Mouse (Mus musculus): ENCODE measurements around the gene Wbp2nl. TPM values are rescaled to one million over a fixed set of nuclear protein-coding genes. Genes with fewer than 3 reads are reported as not detected.

The Wbp2nl gene
- total and polyA plus RNA-seq, 2 experiments from 2014 or later, result 0.42 to 1.00 TPM

GRCm38 (mm10) chr15:82268185-82268584 is 30.6 kb upstream of the Wbp2nl start:
- H3K9ac ChIP-seq, result no peak overlapping the region; the same call in 1 of the 2 replicates

GRCm38 (mm10) chr15:82268783-82269182 is 30.0 kb upstream of the Wbp2nl start:
- TF ChIP-seq CTCF (IDR thresholded peaks at IDR 0.05; ENCODE audit: low read depth), result no peak
- H3K4me3 ChIP-seq (ENCODE audit: low read depth, low read length), result no peak overlapping the region
- ATAC-seq (peak; percentile 47), DNase-seq (no peak)
- no peak overlapping the region for H3K4me2 ChIP-seq (ENCODE audit: low read depth)
- H3K36me3 ChIP-seq (ENCODE audit: insufficient read depth), result no peaks in the 10 kb centered on the region
- H3K27me3 ChIP-seq (ENCODE audit: insufficient read depth, low read length), result peaks cover 3% of the 10 kb centered on the region; the same call in 1 of the 2 replicates
- WGBS, result 63% methylated on average over 9 of the region's 9 CpGs
- no peaks in the 10 kb centered on the region for H3K9me3 ChIP-seq (ENCODE audit: low read length)
- H3K27ac ChIP-seq (ENCODE audit: low read depth, low read length), result peak overlapping the region; percentile 50; the same call in 1 of the 2 replicates
- H3K4me1 ChIP-seq (ENCODE audit: insufficient read depth), result peaks cover 9% of the 10 kb centered on the region; the same call in 1 of the 2 replicates
- H3K9ac ChIP-seq, result no peak overlapping the region

More at GRCm38 (mm10) chr15:82268185-82268584, 30.6 kb upstream of the Wbp2nl start:
- no peak for TF ChIP-seq CTCF (IDR thresholded peaks at IDR 0.05; ENCODE audit: low read depth)
- peaks cover 3% of the 10 kb centered on the region; the same call in 1 of the 2 replicates for H3K27me3 ChIP-seq (ENCODE audit: insufficient read depth, low read length)
- 12% methylated on average over 3 of the region's 3 CpGs for whole genome bisulfite sequencing
- H3K4me2 ChIP-seq (ENCODE audit: low read depth), result no peak overlapping the region
- H3K4me1 ChIP-seq (ENCODE audit: insufficient read depth), result peaks cover 9% of the 10 kb centered on the region; the same call in 1 of the 2 replicates
- no peaks in the 10 kb centered on the region for H3K9me3 ChIP-seq (ENCODE audit: low read length)
- peak; percentile 73 for DNase-seq
- H3K4me3 ChIP-seq (ENCODE audit: low read depth, low read length), result no peak overlapping the region
- no peaks in the 10 kb centered on the region for H3K36me3 ChIP-seq (ENCODE audit: insufficient read depth)
- peak; percentile 68 for ATAC-seq
- peak overlapping the region; percentile 24; the same call in 1 of the 2 replicates for H3K27ac ChIP-seq (ENCODE audit: low read depth, low read length)

- H3K4me3 ChIP-seq (ENCODE audit: low read depth, low read length), result no peak overlapping the region
- 0% methylated on average over 5 of the region's 5 CpGs for WGBS
- peak; percentile 89 for DNase-seq
- peak; percentile 19; the same call in 1 of the 2 replicates for ATAC-seq
- H3K27me3 ChIP-seq (ENCODE audit: insufficient read depth, low read length), result peaks cover 3% of the 10 kb centered on the region; the same call in 1 of the 2 replicates
- peaks cover 18% of the 10 kb centered on the region; the same call in 1 of the 2 replicates for H3K4me1 ChIP-seq (ENCODE audit: insufficient read depth)
- no peaks in the 10 kb centered on the region for H3K36me3 ChIP-seq (ENCODE audit: insufficient read depth)
- no peak overlapping the region for H3K9ac ChIP-seq
- H3K27ac ChIP-seq (ENCODE audit: low read depth, low read length), result no peak overlapping the region
- H3K4me2 ChIP-seq (ENCODE audit: low read depth), result no peak overlapping the region
- peak; percentile 96 for TF ChIP-seq CTCF (IDR thresholded peaks at IDR 0.05; ENCODE audit: low read depth)
- no peaks in the 10 kb centered on the region for H3K9me3 ChIP-seq (ENCODE audit: low read length)
Measured at GRCm38 (mm10) chr15:82271201-82271600, 27.6 kb upstream of the Wbp2nl start.

GRCm38 (mm10) chr15:82272295-82272694 is 26.5 kb upstream of the Wbp2nl start:
- no peak for DNase-seq
- no peak overlapping the region for H3K4me3 ChIP-seq (ENCODE audit: low read depth, low read length)
- no peak overlapping the region for H3K9ac ChIP-seq

GRCm38 (mm10) chr15:82274593-82274926 is 24.2 kb upstream of the Wbp2nl start, which contains the start of gene Sept3:
Gene Sept3, plus strand, starts transcription at chr15:82274893.
- Histone ChIP-seq H3K9me3 (ENCODE audit: low read length) (no peaks in the 10 kb centered on the region), H3K4me3 (ENCODE audit: low read depth, low read length) (peak within 1 kb of the TSS; percentile 70), H3K36me3 (ENCODE audit: insufficient read depth) (peaks cover 17% of the 10 kb centered on the region), H3K4me2 (ENCODE audit: low read depth) (peak within 1 kb of the TSS; percentile 90), H3K9ac (peak within 1 kb of the TSS; percentile 93), H3K27me3 (ENCODE audit: insufficient read depth, low read length) (peaks cover 3% of the 10 kb centered on the region; the same call in 1 of the 2 replicates), H3K4me1 (ENCODE audit: insufficient read depth) (peaks cover 20% of the 10 kb centered on the region), H3K27ac (ENCODE audit: low read depth, low read length) (peak within 1 kb of the TSS; percentile 94)
- no peak for TF ChIP-seq CTCF (IDR thresholded peaks at IDR 0.05; ENCODE audit: low read depth)
- ATAC-seq, result no peak
- no peak for DNase-seq
- 30% methylated on average over 6 of the region's 6 CpGs for WGBS

More at GRCm38 (mm10) chr15:82272295-82272694, 26.5 kb upstream of the Wbp2nl start:
- Histone ChIP-seq H3K4me1 (ENCODE audit: insufficient read depth) (peaks cover 24% of the 10 kb centered on the region), H3K9me3 (ENCODE audit: low read length) (no peaks in the 10 kb centered on the region), H3K36me3 (ENCODE audit: insufficient read depth) (no peaks in the 10 kb centered on the region), H3K27ac (ENCODE audit: low read depth, low read length) (no peak overlapping the region), H3K4me2 (ENCODE audit: low read depth) (no peak overlapping the region), H3K27me3 (ENCODE audit: insufficient read depth, low read length) (peaks cover 3% of the 10 kb centered on the region; the same call in 1 of the 2 replicates)
- TF ChIP-seq CTCF (IDR thresholded peaks at IDR 0.05; ENCODE audit: low read depth), result no peak
- no peak for ATAC-seq
- 92% methylated on average over 6 of the region's 6 CpGs for WGBS

- Histone ChIP-seq H3K36me3 (ENCODE audit: insufficient read depth) (peaks cover 23% of the 10 kb centered on the region), H3K27me3 (ENCODE audit: insufficient read depth, low read length) (peaks cover 3% of the 10 kb centered on the region; the same call in 1 of the 2 replicates), H3K4me1 (ENCODE audit: insufficient read depth) (peaks cover 20% of the 10 kb centered on the region), H3K4me2 (ENCODE audit: low read depth) (peak overlapping the region; percentile 90), H3K9ac (peak overlapping the region; percentile 93), H3K27ac (ENCODE audit: low read depth, low read length) (peak overlapping the region; percentile 94), H3K9me3 (ENCODE audit: low read length) (no peaks in the 10 kb centered on the region), H3K4me3 (ENCODE audit: low read depth, low read length) (peak overlapping the region; percentile 70)
- DNase-seq, result peak; percentile 88
- 1% methylated on average over 60 of the region's 86 CpGs for WGBS
- peak; percentile 15; the same call in 1 of the 2 replicates for TF ChIP-seq CTCF (IDR thresholded peaks at IDR 0.05; ENCODE audit: low read depth)
- ATAC-seq, result peak; percentile 79
Measured at GRCm38 (mm10) chr15:82274927-82275901, 23.5 kb upstream of the Wbp2nl start.

Data from forebrain, postnatal 0 days (tissue).